Mouse (Mus musculus) MEL (cell line): ENCODE measurements at regions not wholly inside any gene's neighbourhood (a gene's known extent, or its start where the extent isn't known, plus 50 kb on each side); places are given as distances from the start of the nearest gene placed in this dataset.
A peak's percentile ranks its signal among the peaks of the same experiment; 100 is the strongest.

ENCODE experiments used
- DNase-seq: peaks from one replicate; pipeline ENCODE4 v3.0.0; 2011; ENCODE audit warnings: low read depth, low spot score
- H3K27ac ChIP-seq: 2 replicates; pipeline ENCODE4 v1.5.1; 2012; ENCODE audit warnings: low read depth, mild to moderate bottlenecking, control low read depth, low read length, moderate library complexity; ENCODE audit not compliant: control insufficient read depth
- H3K27me3 ChIP-seq, 2 experiments: fragments of 150-350 bp in 1 of 2; sonication (generic) in 1 of 2; 2 replicates each; pipeline ENCODE4 v1.6.1; 2012; ENCODE audit warnings: low read length in 2 of 2, mild to moderate bottlenecking in 2 of 2, improper control_type of control experiment in 1 of 2, moderate library complexity in 1 of 2; ENCODE audit not compliant: insufficient read depth in 2 of 2, control insufficient read depth in 1 of 2
- H3K36me3 ChIP-seq, 2 experiments: 2 replicates each; pipeline ENCODE4 v1.6.1; 2012 to 2014; ENCODE audit warnings: low read length in 2 of 2, improper control_type of control experiment in 1 of 2, inconsistent platforms in 1 of 2, mild to moderate bottlenecking in 1 of 2; ENCODE audit not compliant: insufficient read depth in 2 of 2, control insufficient read depth in 1 of 2
- H3K4me1 ChIP-seq, 2 experiments: fragments of 150-350 bp in 1 of 2; sonication (generic) in 1 of 2; 2 replicates each; pipeline ENCODE4 v1.6.1; 2012; ENCODE audit warnings: low read length in 2 of 2, improper control_type of control experiment in 1 of 2, mild to moderate bottlenecking in 1 of 2; ENCODE audit not compliant: insufficient read depth in 2 of 2, control insufficient read depth in 1 of 2
- H3K4me3 ChIP-seq, 2 experiments: fragments of 150-350 bp in 1 of 2; sonication (generic) in 1 of 2; 2 replicates each; pipeline ENCODE4 v1.5.1; 2012; ENCODE audit warnings: low read depth in 2 of 2, low read length in 2 of 2, mild to moderate bottlenecking in 2 of 2, moderate library complexity in 2 of 2, control low read depth in 1 of 2, improper control_type of control experiment in 1 of 2; ENCODE audit not compliant: control insufficient read depth in 1 of 2, insufficient read depth in 1 of 2
- H3K79me2 ChIP-seq: 2 replicates; pipeline ENCODE4 v1.6.1; 2012; ENCODE audit warnings: mild to moderate bottlenecking, low read length, moderate library complexity; ENCODE audit not compliant: control insufficient read depth, poor library complexity, insufficient read depth
- H3K9ac ChIP-seq: 2 replicates; pipeline ENCODE4 v1.6.1; 2012; ENCODE audit warnings: low read depth, mild to moderate bottlenecking, control low read depth, low read length, moderate library complexity; ENCODE audit not compliant: control insufficient read depth, poor library complexity, severe bottlenecking
- H3K9me3 ChIP-seq: fragments of 150-350 bp; sonication (generic); replicated peaks from 2 replicates; pipeline ENCODE4 v1.6.1; 2012; ENCODE audit warnings: mild to moderate bottlenecking, low read length, improper control_type of control experiment, moderate library complexity; ENCODE audit not compliant: insufficient read depth
- BHLHE40 ChIP-seq: IDR thresholded peaks from 2 replicates; pipeline ENCODE4 v1.6.1; 2012; ENCODE audit warnings: low read depth, mild to moderate bottlenecking, inconsistent platforms, low read length, improper control_type of control experiment, borderline replicate concordance
- CHD1 ChIP-seq: IDR thresholded peaks from 2 replicates; pipeline ENCODE4 v1.6.1; 2012; ENCODE audit warnings: low read depth, mild to moderate bottlenecking, inconsistent platforms, low read length, improper control_type of control experiment
- CTCF ChIP-seq, 3 experiments: IDR thresholded peaks in 2 of 3; conservative IDR thresholded peaks in 1 of 3; 2 replicates each; pipeline ENCODE4 v1.5.1; 2011 to 2012; ENCODE audit warnings: low read length in 3 of 3, low read depth in 2 of 3, mild to moderate bottlenecking in 2 of 3, improper control_type of control experiment in 1 of 3, inconsistent platforms in 1 of 3, mixed read lengths in 1 of 3, moderate library complexity in 1 of 3; ENCODE audit not compliant: control insufficient read depth in 1 of 3, insufficient read depth in 1 of 3, poor library complexity in 1 of 3, severe bottlenecking in 1 of 3
- E2F4 ChIP-seq: IDR thresholded peaks from 2 replicates; pipeline ENCODE4 v1.6.1; 2011; ENCODE audit warnings: low read depth, low read length, improper control_type of control experiment, borderline replicate concordance
- ETS1 ChIP-seq: IDR thresholded peaks from 2 replicates; pipeline ENCODE4 v1.6.1; 2012; ENCODE audit warnings: low read depth, mild to moderate bottlenecking, inconsistent platforms, low read length, improper control_type of control experiment, moderate library complexity
- GATA1 ChIP-seq: IDR thresholded peaks from 2 replicates; pipeline ENCODE4 v1.6.1; 2011; ENCODE audit warnings: low read depth, low read length, improper control_type of control experiment
- JUND ChIP-seq: IDR thresholded peaks from 2 replicates; pipeline ENCODE4 v1.6.1; 2011; ENCODE audit warnings: low read depth, mild to moderate bottlenecking, improper control_type of control experiment, low read length
- KAT2A ChIP-seq: conservative IDR thresholded peaks from 2 replicates; pipeline ENCODE4 v1.6.1; 2012; ENCODE audit warnings: low read depth, low read length, improper control_type of control experiment, inconsistent platforms
- MAFK ChIP-seq: IDR thresholded peaks from 2 replicates; pipeline ENCODE4 v1.6.1; 2011; ENCODE audit warnings: low read depth, mild to moderate bottlenecking, low read length, improper control_type of control experiment, borderline replicate concordance
- MAZ ChIP-seq: IDR thresholded peaks from 2 replicates; pipeline ENCODE4 v1.6.1; 2012; ENCODE audit warnings: low read depth, mild to moderate bottlenecking, inconsistent platforms, low read length, improper control_type of control experiment
- MEF2A ChIP-seq: IDR thresholded peaks from 2 replicates; pipeline ENCODE4 v1.6.1; 2014; ENCODE audit warnings: low read depth, mild to moderate bottlenecking, inconsistent platforms, low read length, improper control_type of control experiment; ENCODE audit not compliant: poor library complexity, insufficient replicate concordance, severe bottlenecking; ENCODE audit errors: extremely low read depth
- MXI1 ChIP-seq: IDR thresholded peaks from 2 replicates; pipeline ENCODE4 v1.6.1; 2011; ENCODE audit warnings: mild to moderate bottlenecking, low read depth, low read length, improper control_type of control experiment
- MYC ChIP-seq: IDR thresholded peaks from 2 replicates; pipeline ENCODE4 v1.6.1; 2011; ENCODE audit warnings: low read depth, mild to moderate bottlenecking, low read length, improper control_type of control experiment, moderate library complexity
- NELFE ChIP-seq: IDR thresholded peaks from 2 replicates; pipeline ENCODE4 v1.6.1; 2011; ENCODE audit warnings: low read depth, low read length, improper control_type of control experiment
- POLR2A ChIP-seq, 2 experiments: IDR thresholded peaks; 2 replicates each; pipeline ENCODE4 v1.6.1; 2011 to 2012; ENCODE audit warnings: low read length in 2 of 2, mild to moderate bottlenecking in 2 of 2, control low read depth in 1 of 2, improper control_type of control experiment in 1 of 2, low read depth in 1 of 2, moderate library complexity in 1 of 2; ENCODE audit not compliant: control insufficient read depth in 1 of 2, insufficient read depth in 1 of 2, poor library complexity in 1 of 2
- POLR2AphosphoS5 ChIP-seq: IDR thresholded peaks from 2 replicates; pipeline ENCODE4 v1.6.1; 2012; ENCODE audit warnings: low read depth, borderline replicate concordance, mild to moderate bottlenecking, inconsistent platforms, low read length, moderate library complexity, mixed read lengths
- RAD21 ChIP-seq: IDR thresholded peaks from 2 replicates; pipeline ENCODE4 v1.6.1; 2011; ENCODE audit warnings: mild to moderate bottlenecking, low read depth, low read length, improper control_type of control experiment
- RCOR1 ChIP-seq: IDR thresholded peaks from 2 replicates; pipeline ENCODE4 v1.6.1; 2012; ENCODE audit warnings: low read depth, mild to moderate bottlenecking, inconsistent platforms, low read length, improper control_type of control experiment
- SMC3 ChIP-seq: IDR thresholded peaks from 2 replicates; pipeline ENCODE4 v1.6.1; 2011; ENCODE audit warnings: low read depth, low read length, improper control_type of control experiment
- TAL1 ChIP-seq: IDR thresholded peaks from 2 replicates; pipeline ENCODE4 v1.6.1; 2012; ENCODE audit warnings: mild to moderate bottlenecking, inconsistent platforms, low read length, moderate library complexity, mixed read lengths
- UBTF ChIP-seq: IDR thresholded peaks from 2 replicates; pipeline ENCODE4 v1.6.1; 2012; ENCODE audit warnings: low read depth, mild to moderate bottlenecking, inconsistent platforms, low read length, improper control_type of control experiment, moderate library complexity, borderline replicate concordance; ENCODE audit not compliant: insufficient read depth
- USF2 ChIP-seq, 2 experiments: IDR thresholded peaks; 2 replicates each; pipeline ENCODE4 v1.6.1; 2011 to 2012; ENCODE audit warnings: improper control_type of control experiment in 2 of 2, low read length in 2 of 2, borderline replicate concordance in 1 of 2, inconsistent platforms in 1 of 2, low read depth in 1 of 2, mild to moderate bottlenecking in 1 of 2; ENCODE audit not compliant: insufficient read depth in 1 of 2
- ZKSCAN1 ChIP-seq: IDR thresholded peaks from 2 replicates; pipeline ENCODE4 v1.6.1; 2012; ENCODE audit warnings: low read depth, mild to moderate bottlenecking, inconsistent platforms, low read length, improper control_type of control experiment, moderate library complexity
- ZMIZ1 ChIP-seq: IDR thresholded peaks from 2 replicates; pipeline ENCODE4 v1.6.1; 2012; ENCODE audit warnings: low read depth, mild to moderate bottlenecking, inconsistent platforms, low read length, improper control_type of control experiment, moderate library complexity
- ZNF384 ChIP-seq: IDR thresholded peaks from 2 replicates; pipeline ENCODE4 v1.6.1; 2012; ENCODE audit warnings: low read depth, mild to moderate bottlenecking, inconsistent platforms, low read length, improper control_type of control experiment

DNA sequence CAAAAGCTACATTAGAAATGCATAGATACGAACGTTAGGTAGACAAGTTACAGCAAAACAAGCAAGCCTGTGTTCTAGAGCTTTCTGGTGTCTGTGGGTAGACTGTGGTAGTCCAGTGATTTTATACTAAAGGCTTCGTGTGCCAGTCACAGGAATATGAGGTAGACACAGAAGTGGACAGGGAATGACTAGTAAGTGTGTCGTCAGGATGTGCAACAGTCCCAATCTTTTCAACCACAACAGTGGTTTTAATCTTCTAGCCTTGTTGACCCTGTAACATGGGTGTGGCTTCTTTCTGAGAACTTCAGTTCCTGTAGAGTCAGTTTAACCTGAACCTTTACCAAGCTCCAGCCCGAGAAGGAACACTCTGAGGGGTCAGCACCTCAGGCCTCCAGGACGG, 339.3 kb upstream of the Adgrl2 start:
- Histone ChIP-seq H3K79me2 (no peaks in the 10 kb centered on the region), H3K4me3 (no peak overlapping the region), H3K36me3 (no peaks in the 10 kb centered on the region), H3K9me3 (no peaks in the 10 kb centered on the region), H3K27me3 (no peaks in the 10 kb centered on the region), H3K9ac (no peak overlapping the region), H3K27ac (no peak overlapping the region), H3K4me1 (no peaks in the 10 kb centered on the region)
- TF ChIP-seq KAT2A (no peak), MYC (no peak), JUND (no peak), MAFK (no peak), SMC3 (no peak), BHLHE40 (no peak), E2F4 (no peak), RAD21 (no peak)
- DNase-seq: no peak

DNA sequence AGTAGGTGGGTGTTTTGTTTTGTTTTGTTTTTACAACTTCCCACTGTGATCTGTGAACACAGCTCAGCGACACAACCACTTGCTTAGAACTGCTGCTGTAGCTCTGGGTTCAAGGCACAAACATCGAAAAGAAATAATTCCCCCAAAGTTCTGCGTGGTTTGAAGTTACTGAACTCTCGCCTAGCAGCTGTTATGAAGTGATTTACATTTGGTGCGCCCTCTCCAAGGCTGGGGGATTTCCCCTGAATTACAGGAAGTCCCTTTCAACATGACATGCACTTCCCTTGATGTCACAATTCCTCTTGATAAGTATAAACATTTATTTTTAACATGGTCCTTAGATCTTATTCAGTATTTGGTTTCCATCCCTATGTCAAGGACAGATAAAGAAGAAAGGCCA, 336.3 kb upstream of the Adgrl2 start:
- no peak overlapping the region for H3K9ac ChIP-seq
- TF ChIP-seq BHLHE40 (no peak), POLR2AphosphoS5 (no peak), MEF2A (no peak), ZMIZ1 (no peak), USF2 (IDR thresholded peaks at IDR 0.05; ENCODE audit: borderline replicate concordance in 1 of 2, insufficient read depth in 1 of 2, low read depth in 1 of 2, low read length in 2 of 2) (no peak), MAZ (no peak), RCOR1 (no peak), CHD1 (no peak), MYC (no peak), MXI1 (no peak), CTCF (IDR thresholded peaks at IDR 0.05 in 2 of 3, conservative IDR thresholded peaks at IDR 0.05 in 1 of 3; ENCODE audit: control insufficient read depth in 1 of 3, insufficient read depth in 1 of 3, low read depth in 2 of 3, low read length in 3 of 3, poor library complexity in 1 of 3, severe bottlenecking in 1 of 3) (no peak), POLR2A (IDR thresholded peaks at IDR 0.05; ENCODE audit: control insufficient read depth in 1 of 2, insufficient read depth in 1 of 2, low read depth in 1 of 2, low read length in 2 of 2, poor library complexity in 1 of 2) (no peak), ETS1 (no peak), ZKSCAN1 (no peak), GATA1 (no peak), ZNF384 (no peak), TAL1 (no peak), NELFE (no peak), UBTF (no peak)
- TF ChIP-seq, all 39 proteins: peak for 0
- Histone ChIP-seq H3K27me3 (no peaks in the 10 kb centered on the region), H3K27ac (no peak overlapping the region), H3K4me1 (no peaks in the 10 kb centered on the region), H3K36me3 (no peaks in the 10 kb centered on the region), H3K79me2 (no peaks in the 10 kb centered on the region), H3K4me3 (peak overlapping the region in 1 of 2 experiments; percentile 9; a peak in 1 of 4 replicates), H3K9me3 (no peaks in the 10 kb centered on the region)
- peak; percentile 7 for DNase-seq
